Mouse (Mus musculus) ovary, postnatal 14 days (tissue): ENCODE measurements around the gene Syf2.

Experiments
- DNase-seq: peaks from one replicate; pipeline ENCODE4 v3.0.0; 2022; ENCODE audit warnings: low spot score

Syf2 gene

GRCm38 (mm10) chr4:134975261-134975928 is 44.7 kb downstream of the Syf2 start:
- no peak for DNase-seq

GRCm38 (mm10) chr4:134975929-134976308 is 45.2 kb downstream of the Syf2 start:
- DNase-seq: no peak

GRCm38 (mm10) chr4:134978930-134979329 is 48.2 kb downstream of the Syf2 start:
- DNase-seq: no peak

GRCm38 (mm10) chr4:134981959-134982431 is 51.3 kb downstream of the Syf2 start:
- no peak for DNase-seq

- DNase-seq: no peak
Observed at GRCm38 (mm10) chr4:134983136-134983535, 52.4 kb downstream of the Syf2 start.

- DNase-seq: no peak
Observed at GRCm38 (mm10) chr4:134984555-134984954, 53.9 kb downstream of the Syf2 start.

GRCm38 (mm10) chr4:134985626-134986335 is 55.1 kb downstream of the Syf2 start:
- DNase-seq: no peak

- DNase-seq: no peak
Observed at GRCm38 (mm10) chr4:134986336-134986635, 55.6 kb downstream of the Syf2 start.

GRCm38 (mm10) chr4:134986963-134987362 is 56.3 kb downstream of the Syf2 start:
- DNase-seq: no peak
